Mouse (Mus musculus) liver (tissue): ENCODE data around the gene Polr2l.
A peak's percentile ranks its signal among the peaks of the same experiment; 100 is the strongest.

Experiments used
- DNase-seq: peaks from one replicate; pipeline ENCODE4 v3.0.0-alpha.2; 2020; ENCODE audit warnings: mixed read lengths

Polr2l gene

DNA sequence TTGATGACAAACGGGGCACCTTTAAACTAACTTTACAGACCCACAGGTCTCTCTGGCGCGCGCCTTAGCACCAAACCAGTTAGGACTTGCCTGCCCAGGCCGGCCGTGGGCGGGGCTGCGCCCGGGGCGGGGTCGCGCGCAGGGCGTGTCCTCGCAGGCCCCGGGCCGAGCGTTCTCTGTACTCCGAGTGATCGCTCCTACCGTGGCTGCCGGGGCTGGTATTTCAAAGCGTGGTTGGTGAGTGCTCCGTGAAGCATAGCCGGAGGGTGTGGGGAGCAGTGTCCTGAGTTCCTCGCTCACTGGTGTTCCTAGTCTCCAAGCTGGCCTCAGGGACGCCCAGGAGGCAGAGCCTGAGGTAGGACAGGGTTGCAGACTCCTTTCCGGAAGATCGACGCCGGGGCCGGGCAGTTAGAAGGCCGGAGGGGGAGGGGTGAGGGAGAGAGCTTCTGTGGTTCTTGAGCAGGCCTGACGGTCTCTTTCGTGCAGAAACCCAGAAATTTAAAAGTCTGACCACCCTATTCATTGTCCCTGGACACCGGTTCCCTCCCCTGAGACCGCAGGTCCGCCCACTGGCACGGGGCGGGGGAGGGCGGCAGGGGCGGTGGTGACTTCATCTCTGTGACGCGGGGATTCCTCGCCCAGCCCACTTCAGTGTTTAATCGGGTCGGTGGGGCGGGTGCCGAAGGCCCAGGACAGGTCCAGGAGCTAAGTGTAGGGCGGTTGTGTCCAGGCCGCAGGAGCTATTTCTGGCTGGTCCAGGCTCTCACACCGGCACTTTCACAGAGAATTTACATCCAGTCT lies 7.5 kb downstream of the Polr2l start, which contains the start of gene Cd151:
Gene Cd151 (plus strand): TSS at position 163 of the 801 bp plus-strand sequence.
- DNase-seq = peak; percentile 94

- DNase-seq = no peak
Observed at GRCm38 (mm10) chr7:141466607-141467148, 8.3 kb downstream of the Polr2l start.

DNA sequence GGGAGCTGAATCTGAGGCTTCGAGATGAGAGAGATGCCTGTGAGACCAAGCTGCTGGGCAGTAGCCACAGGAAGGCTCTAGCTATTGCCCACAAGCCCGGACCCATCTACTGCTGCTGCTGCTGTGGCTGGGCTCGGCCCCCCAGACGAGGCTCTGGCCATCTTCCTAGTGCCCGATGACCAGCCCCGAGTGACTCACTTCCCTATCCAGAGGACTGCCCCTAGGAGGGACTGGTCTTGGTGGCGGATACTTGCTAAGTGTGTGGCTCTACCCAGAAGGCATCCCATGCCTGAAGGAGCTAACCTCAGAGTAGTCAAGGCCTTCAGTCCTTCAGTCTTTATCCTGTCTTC lies 8.9 kb downstream of the Polr2l start:
- DNase-seq = no peak

GRCm38 (mm10) chr7:141465388-141466044 lies 9.4 kb downstream of the Polr2l start:
- DNase-seq = no peak

DNA sequence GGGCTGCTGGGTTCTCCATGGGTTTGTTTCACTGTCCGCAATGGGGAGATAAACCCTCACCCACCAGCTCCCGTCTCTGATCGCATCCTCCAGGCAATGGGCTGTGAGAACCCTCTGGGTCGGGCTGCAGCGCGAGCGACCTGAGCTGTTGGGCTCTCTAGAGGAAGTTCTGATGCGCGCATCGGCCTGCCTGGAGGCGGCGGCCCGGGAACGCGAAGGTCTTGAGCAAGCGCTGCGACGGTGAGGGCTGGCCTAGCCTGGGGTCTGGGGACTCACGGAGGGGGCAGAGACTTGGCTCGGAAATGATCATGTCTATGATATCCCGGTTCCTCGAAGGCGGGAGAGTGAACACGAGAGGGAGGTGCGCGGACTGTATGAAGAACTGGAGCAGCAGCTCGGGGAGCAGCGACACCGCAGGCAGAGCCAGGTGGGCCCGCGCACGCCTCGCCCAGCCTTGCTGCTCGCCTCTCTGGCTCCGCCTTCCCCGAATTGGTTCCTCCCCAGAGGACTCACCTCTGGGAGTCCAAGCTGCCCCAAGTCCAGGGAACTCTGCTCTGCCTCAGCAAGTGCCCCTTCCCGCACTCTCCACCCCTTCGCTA lies 10.2 kb downstream of the Polr2l start:
- no peak for DNase-seq

DNA sequence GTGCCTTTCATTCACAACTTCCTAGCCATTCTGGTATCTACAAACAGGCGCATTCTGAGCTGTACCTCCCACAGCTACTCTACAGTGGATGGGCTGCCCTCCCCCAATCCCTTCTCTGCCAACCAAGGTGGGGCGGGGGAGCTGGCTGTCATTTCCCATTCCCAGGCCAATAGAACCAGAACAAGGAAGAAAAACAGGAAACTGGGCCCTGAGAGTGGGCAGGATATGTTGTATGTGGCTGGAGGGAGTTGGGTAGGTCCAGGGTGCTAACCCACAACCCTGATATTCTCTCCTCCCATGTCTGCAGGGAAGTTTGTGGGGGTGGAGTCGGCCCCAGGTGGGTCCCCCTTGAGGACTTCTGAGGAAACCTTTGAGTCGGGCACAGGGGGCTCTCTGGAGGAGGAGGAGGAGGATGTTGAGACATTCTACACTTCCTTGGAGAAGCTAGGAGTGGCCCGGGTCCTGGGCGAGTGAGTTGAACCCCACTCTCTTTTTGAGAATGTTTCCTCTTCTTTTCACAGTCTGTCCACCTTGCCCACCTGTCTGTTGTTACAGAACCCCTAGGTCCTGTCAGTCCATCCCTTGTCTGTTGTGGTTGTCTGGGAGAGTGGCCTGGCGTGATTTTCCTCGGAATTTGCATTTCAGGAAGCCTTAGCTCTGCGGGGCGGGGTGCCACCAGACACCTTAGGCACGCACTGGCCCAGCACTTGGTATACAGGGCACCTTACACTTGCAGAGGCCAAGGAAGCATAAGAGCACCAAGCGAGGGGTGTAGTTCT lies 10.9 kb downstream of the Polr2l start:
- no peak for DNase-seq

- DNase-seq = no peak
Observed at GRCm38 (mm10) chr7:141462333-141462821, 12.6 kb downstream of the Polr2l start.

DNA sequence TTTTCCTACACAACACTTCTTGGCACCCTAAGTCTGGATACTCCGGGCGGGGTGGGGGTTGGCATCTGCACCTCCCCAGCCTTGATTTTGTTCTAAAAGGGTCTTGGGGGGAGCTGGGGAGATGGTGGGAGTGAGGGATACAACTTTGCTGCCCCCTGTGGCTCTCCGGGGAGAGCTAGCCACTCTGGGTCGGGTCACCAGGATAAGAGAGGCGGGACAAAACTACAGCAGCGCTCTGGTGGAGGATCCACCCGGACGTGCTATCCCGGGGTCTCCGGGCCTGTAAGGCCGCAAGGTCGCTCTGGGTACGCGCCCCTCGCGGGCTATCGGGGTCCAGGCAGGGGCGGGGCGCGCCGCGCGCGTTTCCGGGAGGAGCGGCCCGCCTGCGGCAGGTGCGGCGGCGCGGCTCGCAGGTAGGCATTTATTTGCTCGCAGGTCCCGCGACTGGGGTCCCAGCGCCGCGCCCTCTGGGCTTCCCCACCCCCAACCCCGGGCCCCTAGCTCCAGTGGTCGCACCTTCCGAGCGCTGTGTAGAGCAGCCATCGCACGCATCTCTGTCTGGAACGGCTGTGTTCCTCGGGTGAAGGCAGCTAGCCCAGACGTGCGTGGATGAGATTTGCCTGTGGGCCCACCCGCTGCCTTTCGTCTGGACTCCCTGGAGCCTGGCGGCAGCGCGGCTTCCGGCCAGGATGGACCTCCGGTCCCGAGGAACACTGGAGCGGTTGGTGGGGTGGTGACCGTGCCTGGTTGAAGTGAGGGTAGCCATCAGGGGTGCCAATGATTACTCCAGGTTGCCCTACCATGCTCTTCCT lies 13.2 kb downstream of the Polr2l start:
- DNase-seq = no peak

DNA sequence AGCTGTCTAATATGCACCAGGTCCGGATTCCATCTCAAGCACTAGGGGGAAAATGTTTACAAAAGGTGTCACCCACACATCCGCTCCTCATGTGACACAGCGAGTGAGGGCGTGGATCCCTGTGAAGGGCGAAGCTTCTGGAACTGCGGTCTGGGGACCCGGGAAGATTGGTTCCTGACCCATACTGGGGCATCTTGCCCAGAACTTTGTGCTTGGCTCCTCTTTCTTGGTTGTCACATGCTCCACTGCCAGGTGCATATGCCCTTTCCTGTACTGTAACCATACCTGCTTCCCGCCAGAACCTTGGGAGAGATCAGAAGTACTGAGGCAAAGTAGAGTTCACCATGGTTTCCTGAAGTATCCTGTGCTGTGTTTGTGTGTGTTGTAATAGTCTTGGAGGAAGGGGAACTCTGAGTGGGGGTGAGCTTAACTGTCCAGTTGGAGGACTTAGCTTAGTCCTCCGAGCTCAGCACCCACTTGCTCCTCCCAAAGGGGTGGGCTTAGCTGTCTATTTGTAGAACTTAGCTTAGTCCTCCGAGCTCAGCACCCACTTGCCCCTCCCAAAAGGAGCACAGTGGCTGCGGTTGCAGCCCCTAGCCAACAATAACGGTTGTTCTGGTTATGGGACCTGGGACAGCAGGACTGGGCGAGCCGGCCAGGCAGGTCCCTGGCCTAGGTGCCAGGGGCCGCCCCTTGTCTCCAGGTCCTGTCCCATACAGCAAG lies 14.4 kb downstream of the Polr2l start, which contains the start of gene Cracr2b:
Gene Cracr2b (plus strand): TSS at position 704 of the 723 bp plus-strand sequence.
- no peak for DNase-seq

- DNase-seq = no peak
Observed at GRCm38 (mm10) chr7:141460001-141460390, 14.9 kb downstream of the Polr2l start.

GRCm38 (mm10) chr7:141459301-141459711 lies 15.6 kb downstream of the Polr2l start:
- DNase-seq = no peak

GRCm38 (mm10) chr7:141458661-141459060 lies 16.3 kb downstream of the Polr2l start:
- no peak for DNase-seq

- peak; percentile 69 for DNase-seq
Observed at GRCm38 (mm10) chr7:141457986-141458660, 16.8 kb downstream of the Polr2l start.

DNA sequence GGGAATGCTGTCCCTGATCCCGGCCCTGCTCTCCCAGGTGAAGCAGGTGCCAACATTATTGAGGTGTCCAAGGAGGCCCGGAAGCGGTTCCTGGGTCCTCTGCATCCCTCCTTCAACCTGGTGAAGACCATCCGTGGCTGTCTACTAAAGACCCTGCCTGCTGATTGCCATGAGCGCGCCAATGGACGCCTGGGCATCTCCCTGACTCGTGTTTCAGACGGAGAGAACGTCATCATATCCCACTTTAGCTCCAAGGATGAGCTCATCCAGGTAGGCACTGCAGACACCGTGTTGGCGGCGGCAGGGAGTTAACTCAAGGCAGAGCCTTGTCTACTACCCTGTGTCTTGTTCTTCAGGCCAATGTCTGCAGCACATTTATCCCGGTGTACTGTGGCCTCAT lies 17.7 kb downstream of the Polr2l start:
- DNase-seq = no peak

- DNase-seq = no peak
Observed at GRCm38 (mm10) chr7:141456739-141457138, 18.2 kb downstream of the Polr2l start.

GRCm38 (mm10) chr7:141455610-141456314 lies 19.2 kb downstream of the Polr2l start:
- DNase-seq = peak; percentile 69

DNA sequence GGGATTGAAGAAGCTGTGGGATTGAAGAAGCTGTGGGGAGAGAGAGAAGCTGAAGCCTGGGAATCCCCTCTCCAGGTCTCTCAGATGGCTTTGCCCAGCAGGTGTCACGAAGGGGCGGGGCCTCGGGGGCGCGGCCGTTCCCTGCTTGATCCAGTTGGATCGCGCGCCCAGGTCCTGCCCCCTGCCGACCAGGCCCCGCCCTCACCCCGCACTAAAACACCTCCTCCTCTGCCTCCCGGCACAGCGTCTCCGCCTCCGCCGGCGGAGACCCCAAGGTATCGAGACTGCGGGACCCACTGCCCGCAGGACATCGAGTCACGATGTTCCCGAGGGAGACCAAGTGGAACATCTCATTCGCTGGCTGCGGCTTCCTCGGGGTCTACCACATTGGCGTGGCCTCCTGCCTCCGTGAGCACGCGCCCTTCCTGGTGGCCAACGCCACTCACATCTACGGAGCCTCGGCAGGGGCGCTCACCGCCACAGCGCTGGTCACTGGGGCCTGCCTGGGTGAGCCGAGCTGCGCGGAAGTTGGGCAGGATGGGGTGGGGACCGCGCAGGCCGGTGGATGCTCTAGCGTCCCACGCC lies 19.9 kb downstream of the Polr2l start, which contains the start of gene Pnpla2:
Gene Pnpla2 (plus strand): TSS at position 232 of the 585 bp plus-strand sequence.
- DNase-seq = peak; percentile 98

GRCm38 (mm10) chr7:141453636-141454035 lies 21.3 kb downstream of the Polr2l start:
- DNase-seq = no peak

DNA sequence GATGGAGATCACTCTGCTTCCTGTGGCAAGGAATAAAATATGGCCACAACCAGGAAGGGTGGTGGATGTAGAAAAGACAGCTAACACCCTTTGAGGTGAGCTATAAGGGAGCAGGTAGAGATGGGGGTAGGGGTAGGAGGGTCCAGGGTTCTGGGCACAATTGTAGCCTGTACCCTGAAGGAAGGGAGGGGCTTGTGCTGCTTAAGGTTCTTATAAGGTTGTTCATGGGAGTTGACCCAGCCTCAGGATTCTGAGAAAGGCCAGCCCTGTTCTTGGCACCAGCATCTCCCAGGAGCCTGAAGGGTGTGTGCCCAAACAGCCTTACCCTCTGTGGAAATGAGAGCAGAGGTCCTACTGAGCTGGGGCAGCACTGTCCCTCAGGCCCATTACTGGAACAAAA lies 23.0 kb downstream of the Polr2l start:
- DNase-seq = no peak
